In genomic region chr6:118067720-118068119, GRCm38 (mm10) we compare ENCODE assay signal across 19 mouse cellular contexts. TPM values are rescaled to one million over a fixed set of nuclear protein-coding genes. Genes with fewer than 3 reads are reported as not detected.
DNase-seq lines count a peak whose midpoint lies in the region; ATAC-seq and TF ChIP-seq lines count a peak whose summit lies in the region.
"Had no signal": no experiment of that assay in that cellular context is flagged by ENCODE, and none has a peak within 500 bp of the region (broad histone marks: within the 10 kb centered on the region; RNA-seq: fewer than 3 reads in every experiment).

No protein-coding gene starts in this region.

- no peaks in the 10 kb centered on the region for H3K79me2 ChIP-seq in MEL (ENCODE audit: control insufficient read depth, insufficient read depth, low read length, poor library complexity)

- H3K9ac ChIP-seq in intestine, postnatal 0 days (ENCODE audit: low read depth, low read length), result no peak overlapping the region
- no peak overlapping the region for H3K9ac ChIP-seq in intestine, embryonic 16.5 days (ENCODE audit: low read depth, low read length)
- H3K9ac ChIP-seq in MEL (ENCODE audit: control insufficient read depth, low read depth, low read length, poor library complexity, severe bottlenecking), result no peak overlapping the region
- no peak overlapping the region for H3K9ac ChIP-seq in forebrain, embryonic 16.5 days (replicated peaks; ENCODE audit: low read depth, low read length)
- H3K9ac ChIP-seq: forebrain, embryonic 15.5 days; kidney, embryonic 15.5 days; liver, embryonic 15.5 days; midbrain, embryonic 15.5 days had no signal

- TF ChIP-seq RAD21 in MEL (IDR thresholded peaks at IDR 0.05; ENCODE audit: low read depth, low read length), result peak; percentile 9

- 75% methylated on average over 7 of the region's 7 CpGs for WGBS in intestine, postnatal 0 days
- 68% methylated on average over 7 of the region's 7 CpGs for WGBS in intestine, embryonic 16.5 days
- WGBS in spleen, adult 2 months, result 61% methylated on average over 7 of the region's 7 CpGs
- WGBS in olfactory bulb, adult 2 months, result 36% methylated on average over 7 of the region's 7 CpGs
- WGBS in forebrain, embryonic 16.5 days, result 70% methylated on average over 7 of the region's 7 CpGs

- TF ChIP-seq CTCF in intestine, postnatal 0 days (IDR thresholded peaks at IDR 0.05; ENCODE audit: low read depth), result peak; percentile 59
- TF ChIP-seq CTCF in spleen, adult 2 months (IDR thresholded peaks at IDR 0.05; ENCODE audit: extremely low read depth, insufficient read depth, insufficient read length, insufficient replicate concordance), result peak; percentile 9; the same call in 1 of the 2 replicates
- peak; percentile 27 to 38 (median 38); a peak in 5 of 6 replicates for TF ChIP-seq CTCF in MEL (IDR thresholded peaks at IDR 0.05 in 2 of 3, conservative IDR thresholded peaks at IDR 0.05 in 1 of 3; ENCODE audit: control insufficient read depth in 1 of 3, insufficient read depth in 1 of 3, low read depth in 2 of 3, low read length in 3 of 3, poor library complexity in 1 of 3, severe bottlenecking in 1 of 3)
- no peak for TF ChIP-seq CTCF in olfactory bulb, adult 2 months (IDR thresholded peaks at IDR 0.05; ENCODE audit: insufficient read depth, low read depth, low read length)

- H3K27ac ChIP-seq in intestine, postnatal 0 days (ENCODE audit: low read depth, low read length), result no peak overlapping the region
- no peak overlapping the region for H3K27ac ChIP-seq in intestine, embryonic 16.5 days (ENCODE audit: low read length)
- no peak overlapping the region for H3K27ac ChIP-seq in spleen, adult 2 months (ENCODE audit: insufficient read depth, low read length)
- H3K27ac ChIP-seq in MEL (ENCODE audit: control insufficient read depth, low read depth, low read length), result no peak overlapping the region
- peak overlapping the region; percentile 89 for H3K27ac ChIP-seq in olfactory bulb, adult 2 months (ENCODE audit: insufficient read depth, low read depth, low read length)
- H3K27ac ChIP-seq in forebrain, embryonic 16.5 days (ENCODE audit: low read length), result no peak overlapping the region
- H3K27ac ChIP-seq: embryonic facial prominence, embryonic 10.5 days; forebrain, embryonic 15.5 days; kidney, embryonic 15.5 days; liver, embryonic 15.5 days; midbrain, embryonic 15.5 days had no signal

- H3K4me2 ChIP-seq in intestine, postnatal 0 days (replicated peaks; ENCODE audit: low read depth), result no peak overlapping the region
- no peak overlapping the region for H3K4me2 ChIP-seq in intestine, embryonic 16.5 days (ENCODE audit: low read depth, low read length)
- no peak overlapping the region for H3K4me2 ChIP-seq in forebrain, embryonic 16.5 days (ENCODE audit: low read length)
- H3K4me2 ChIP-seq: forebrain, embryonic 15.5 days; liver, embryonic 15.5 days had no signal

- TF ChIP-seq POLR2A in spleen, adult 2 months (IDR thresholded peaks at IDR 0.05; ENCODE audit: low read depth, low read length), result no peak
- no peak for TF ChIP-seq POLR2A in MEL (IDR thresholded peaks at IDR 0.05; ENCODE audit: control insufficient read depth in 1 of 2, insufficient read depth in 1 of 2, low read depth in 1 of 2, low read length in 2 of 2, poor library complexity in 1 of 2)
- no peak for TF ChIP-seq POLR2A in olfactory bulb, adult 2 months (IDR thresholded peaks at IDR 0.05; ENCODE audit: insufficient read depth, low read depth, low read length)

- no peaks in the 10 kb centered on the region for H3K36me3 ChIP-seq in intestine, postnatal 0 days (ENCODE audit: control insufficient read depth, insufficient read depth)
- no peaks in the 10 kb centered on the region for H3K36me3 ChIP-seq in intestine, embryonic 16.5 days (ENCODE audit: control insufficient read depth, insufficient read depth, low read length)
- no peaks in the 10 kb centered on the region for H3K36me3 ChIP-seq in spleen, adult 2 months (ENCODE audit: control insufficient read depth, insufficient read depth, low read length)
- no peaks in the 10 kb centered on the region for H3K36me3 ChIP-seq in MEL (ENCODE audit: control insufficient read depth in 1 of 2, insufficient read depth in 2 of 2, low read length in 2 of 2)
- H3K36me3 ChIP-seq in forebrain, embryonic 16.5 days (ENCODE audit: control insufficient read depth, insufficient read depth), result no peaks in the 10 kb centered on the region
- H3K36me3 ChIP-seq: embryonic facial prominence, embryonic 10.5 days; forebrain, embryonic 15.5 days; kidney, embryonic 15.5 days; liver, embryonic 15.5 days; midbrain, embryonic 15.5 days had no signal

- H3K9me3 ChIP-seq in intestine, postnatal 0 days (ENCODE audit: control insufficient read depth), result no peaks in the 10 kb centered on the region
- no peaks in the 10 kb centered on the region; the same call in 1 of the 2 replicates for H3K9me3 ChIP-seq in intestine, embryonic 16.5 days (ENCODE audit: control insufficient read depth, low read length)
- H3K9me3 ChIP-seq in MEL (replicated peaks; ENCODE audit: insufficient read depth, low read length), result no peaks in the 10 kb centered on the region
- H3K9me3 ChIP-seq in forebrain, embryonic 16.5 days (ENCODE audit: control insufficient read depth, low read length), result no peaks in the 10 kb centered on the region
- H3K9me3 ChIP-seq: embryonic facial prominence, embryonic 10.5 days; forebrain, embryonic 15.5 days; kidney, embryonic 15.5 days; liver, embryonic 15.5 days; midbrain, embryonic 15.5 days had no signal

- H3K4me3 ChIP-seq in intestine, postnatal 0 days (ENCODE audit: low read depth, low read length), result no peak overlapping the region
- H3K4me3 ChIP-seq in intestine, embryonic 16.5 days (ENCODE audit: low read length), result no peak overlapping the region
- H3K4me3 ChIP-seq in spleen, adult 2 months (ENCODE audit: extremely low read depth, insufficient read depth, insufficient read length), result no peak overlapping the region
- no peak overlapping the region for H3K4me3 ChIP-seq in MEL (ENCODE audit: control insufficient read depth in 1 of 2, insufficient read depth in 1 of 2, low read depth in 2 of 2, low read length in 2 of 2)
- peak overlapping the region; percentile 3; the same call in 1 of the 2 replicates for H3K4me3 ChIP-seq in olfactory bulb, adult 2 months (ENCODE audit: insufficient read depth, low read depth, low read length)
- H3K4me3 ChIP-seq in forebrain, embryonic 16.5 days (replicated peaks; ENCODE audit: low read length), result no peak overlapping the region
- H3K4me3 ChIP-seq: embryonic facial prominence, embryonic 10.5 days; forebrain, embryonic 15.5 days; liver, embryonic 15.5 days; midbrain, embryonic 15.5 days had no signal

- peaks cover 13% of the 10 kb centered on the region; the same call in 1 of the 2 replicates for H3K27me3 ChIP-seq in intestine, postnatal 0 days (replicated peaks; ENCODE audit: control insufficient read depth, insufficient read depth, low read length)
- H3K27me3 ChIP-seq in intestine, embryonic 16.5 days (replicated peaks; ENCODE audit: control insufficient read depth, insufficient read depth, low read length), result peaks cover 24% of the 10 kb centered on the region; the same call in 1 of the 2 replicates
- H3K27me3 ChIP-seq in spleen, adult 2 months (ENCODE audit: control insufficient read depth, insufficient read depth, low read length), result peaks cover 4% of the 10 kb centered on the region
- peaks cover 0 to 1% of the 10 kb centered on the region in 2 experiments; a peak in 1 of 4 replicates for H3K27me3 ChIP-seq in MEL (ENCODE audit: control insufficient read depth in 1 of 2, insufficient read depth in 2 of 2, low read length in 2 of 2)
- H3K27me3 ChIP-seq in forebrain, embryonic 16.5 days (replicated peaks; ENCODE audit: control insufficient read depth, insufficient read depth, low read length), result peaks cover 5% of the 10 kb centered on the region
- H3K27me3 ChIP-seq: forebrain, embryonic 15.5 days had no signal

- ATAC-seq in intestine, postnatal 0 days, result no peak
- ATAC-seq in intestine, embryonic 16.5 days, result no peak
- no peak for ATAC-seq in forebrain, embryonic 16.5 days

- DNase-seq in spleen, adult 2 months (ENCODE audit: low read depth in 1 of 2, low spot score in 2 of 2), result no peak
- DNase-seq in spleen, postnatal 36 days (ENCODE audit: low spot score in 2 of 2), result no peak
- peak; percentile 12 for DNase-seq in MEL (ENCODE audit: low read depth, low spot score)
- no peak for DNase-seq in right cerebral cortex, postnatal 14 days
- DNase-seq: adrenal gland, adult 8-10 months; heart, adult 18-20 months; layer of hippocampus, postnatal 36 days; spleen, adult 18-20 months; thymus, postnatal 36 days had no signal

- no peak for TF ChIP-seq EP300 in MEL (IDR thresholded peaks at IDR 0.05; ENCODE audit: low read depth in 1 of 2, low read length in 2 of 2)

- no peaks in the 10 kb centered on the region for H3K4me1 ChIP-seq in intestine, postnatal 0 days (replicated peaks; ENCODE audit: control insufficient read depth, insufficient read depth, low read length)
- peaks cover 21% of the 10 kb centered on the region for H3K4me1 ChIP-seq in intestine, embryonic 16.5 days (ENCODE audit: control insufficient read depth, insufficient read depth, low read length)
- no peaks in the 10 kb centered on the region; the same call in 1 of the 2 replicates for H3K4me1 ChIP-seq in spleen, adult 2 months (ENCODE audit: control insufficient read depth, insufficient read depth, insufficient read length)
- no peaks in the 10 kb centered on the region for H3K4me1 ChIP-seq in MEL (ENCODE audit: control insufficient read depth in 1 of 2, insufficient read depth in 2 of 2, low read length in 2 of 2)
- peaks cover 56% of the 10 kb centered on the region for H3K4me1 ChIP-seq in olfactory bulb, adult 2 months (ENCODE audit: control insufficient read depth, insufficient read depth, low read length)
- H3K4me1 ChIP-seq in forebrain, embryonic 16.5 days (replicated peaks; ENCODE audit: control insufficient read depth, insufficient read depth, low read length), result peaks cover 34% of the 10 kb centered on the region

TF ChIP-seq in MEL, 35 proteins besides CTCF, POLR2A, EP300 and RAD21:
- no peak for TF ChIP-seq TCF12 (IDR thresholded peaks at IDR 0.05; ENCODE audit: low read depth, low read length)
- peak; percentile 44; the same call in 1 of the 2 replicates for TF ChIP-seq SMC3 (IDR thresholded peaks at IDR 0.05; ENCODE audit: low read depth, low read length)
- TF ChIP-seq RCOR1 (IDR thresholded peaks at IDR 0.05; ENCODE audit: low read depth, low read length), result no peak
- TF ChIP-seq CHD2 (IDR thresholded peaks at IDR 0.05; ENCODE audit: low read length), result no peak

RNA-seq across cellular contexts. Expression of gene Rasgef1a, which starts 56.5 kb away (rescaled TPM):
- 0.07 and 0.25 TPM in 2 replicates for polyA plus RNA-seq in intestine, postnatal 0 days (2015; fragmentation: Nextera tagmentation; extraction: Ambion mirVana)
- polyA plus RNA-seq in intestine, embryonic 16.5 days (2015; fragmentation: Nextera tagmentation; extraction: Ambion mirVana), result 0.21 and 0.37 TPM in 2 replicates
- polyA plus RNA-seq in spleen, adult 2 months (2012; rRNA removed), result 0.49 and 0.76 TPM in 2 replicates
- total RNA-seq in MEL (2012; rRNA removed), result 0.04 TPM in 1 of 2 replicates, not detected in the other
- polyA plus RNA-seq in MEL (2012; ENCODE audit: insufficient read depth in 1 of 2, insufficient read length in 2 of 2, low read depth in 1 of 2, low replicate concordance in 2 of 2, missing spikeins in 1 of 2), result under 1 TPM in 1 of 2 experiments, not detected in 1; 0.19 TPM
- polyA plus RNA-seq in olfactory bulb, adult 2 months (2012; ENCODE audit: insufficient read depth, insufficient read length, low replicate concordance, missing spikeins), result not detected in 2 replicates
- polyA plus RNA-seq in forebrain, embryonic 16.5 days (2015; fragmentation: Nextera tagmentation; extraction: Ambion mirVana), result 4.0 and 7.0 TPM in 2 replicates
- polyA plus RNA-seq: hindbrain, embryonic 11.5 days had no signal
